Comparison of ENCODE assay signal across 8 mouse cellular contexts in the genomic region with DNA sequence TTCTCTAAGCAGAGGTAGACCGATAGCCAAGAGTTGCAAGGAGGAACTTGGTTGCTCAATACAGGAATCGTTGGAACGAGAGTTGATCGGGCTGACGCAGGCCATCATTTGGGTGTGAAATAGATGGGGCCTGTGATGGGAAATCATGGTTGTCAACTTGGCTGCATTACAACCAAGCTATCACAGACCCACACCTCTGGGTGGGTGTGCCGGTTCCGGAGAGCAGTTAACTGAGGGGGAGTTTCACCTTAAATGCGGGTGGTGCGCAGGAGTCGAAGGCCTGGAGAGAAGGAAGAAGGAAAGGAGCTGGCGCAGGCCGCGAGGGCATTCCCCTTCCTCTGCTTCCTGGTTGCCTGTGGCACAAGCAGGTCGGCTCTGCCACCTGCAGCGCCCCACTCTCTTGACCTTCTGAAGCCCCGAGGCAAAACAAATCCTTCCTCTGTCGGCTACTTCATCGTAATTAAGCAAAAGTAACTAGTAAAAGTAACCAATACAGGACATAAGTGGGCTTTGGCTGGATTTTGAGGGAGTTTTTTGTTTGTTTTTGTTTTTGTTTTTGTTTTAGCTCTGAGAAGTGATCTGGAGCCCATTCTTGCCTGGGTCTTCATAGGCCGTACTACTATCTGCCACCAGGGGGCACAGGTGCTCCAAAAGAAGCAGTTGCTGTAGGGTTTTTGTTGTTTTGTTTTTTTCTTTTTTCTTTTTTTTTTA. TPM values are rescaled to one million over a fixed set of nuclear protein-coding genes. Genes with fewer than 3 reads are reported as not detected.
DNase-seq lines count a peak whose midpoint lies in the region; ATAC-seq and TF ChIP-seq lines count a peak whose summit lies in the region.

No protein-coding gene starts in this region.

- intact Hi-C loops in gastrocnemius, adult 2 months (cut with DNase I) = loop anchor here (1.0 kb wide), 1 partner anchor 66 kb away; the partner anchor contains the start of gene Pts
- intact Hi-C loops in left cerebral cortex, postnatal 25 days (cut with DNase I) = loop anchor here (1.0 kb wide), 1 partner anchor 66 kb away; the partner anchor contains the start of gene Pts

- ATAC-seq in frontal cortex, adult (ENCODE audit: low TSS enrichment) = no peak
- peak; percentile 81 for ATAC-seq in megakaryocyte progenitor cell, adult 5-6 weeks (replicated peaks; ENCODE audit: poor library complexity)

- peak; percentile 88 for TF ChIP-seq CTCF in gastrocnemius, adult 2 months (IDR thresholded peaks at IDR 0.05)

- H3K27ac ChIP-seq in gastrocnemius, adult 2 months = peak overlapping the region; percentile 56

- peak overlapping the region; percentile 61 for H3K4me3 ChIP-seq in gastrocnemius, adult 2 months

- DNase-seq in frontal cortex, postnatal 25 days (ENCODE audit: low spot score in 2 of 2) = peak; percentile 53 to 63
- peak; percentile 66 to 81 for DNase-seq in cerebellum, postnatal 25 days
- DNase-seq in gastrocnemius, adult 2 months = peak; percentile 78
- DNase-seq in hindlimb bud, embryonic 11.5 days (ENCODE audit: extremely low spot score, low read depth, low spot score) = peak; percentile 44
- peak; percentile 58 to 59 for DNase-seq in left cerebral cortex, postnatal 25 days (ENCODE audit: low spot score in 2 of 2)
- peak; percentile 20 to 21 for DNase-seq in right cerebral cortex, postnatal 36 days (ENCODE audit: low spot score in 2 of 2)

RNA-seq across cellular contexts. Expression of gene Plet1, which starts 31.7 kb away (rescaled TPM):
- total RNA-seq in gastrocnemius, adult 2 months (2021) = under 1 TPM in 1 of 2 experiments, not detected in 1; 0.36 TPM
- under 1 TPM in 1 of 2 experiments, not detected in 1; 0.21 TPM for total RNA-seq in left cerebral cortex, postnatal 25 days (2021)
- 0.35 TPM in 1 of 2 replicates, not detected in the other for total RNA-seq in megakaryocyte progenitor cell, adult 5-6 weeks (2015)
- total RNA-seq in megakaryocyte progenitor cell, adult 5-6 weeks (2017) = 0.51 and 0.54 TPM in 2 replicates

Comparison
In these comparisons a context has a peak if more than half of its experiments do, and no peak if none do; other contexts are left out.
1. DNase-seq: peak in every context shown above with its lines; median percentile 78 in gastrocnemius, adult 2 months; 74 in cerebellum, postnatal 25 days; 58 in left cerebral cortex, postnatal 25 days; 58 in frontal cortex, postnatal 25 days; 44 in hindlimb bud, embryonic 11.5 days; 20 in right cerebral cortex, postnatal 36 days.